Mouse (Mus musculus) megakaryocyte-erythroid progenitor cell, adult 5-6 weeks (primary cell): ENCODE results near the gene Top3a. TPM values are rescaled to one million over a fixed set of nuclear protein-coding genes. Genes with fewer than 3 reads are reported as not detected.

ENCODE experiments used
- ATAC-seq: replicated peaks from 2 replicates; pipeline ENCODE4 v1.8.0; 2016; ENCODE audit warnings: mild to moderate bottlenecking, inconsistent platforms; ENCODE audit not compliant: severe bottlenecking, poor library complexity, low FRiP score, low TSS enrichment
- total RNA-seq, 2 experiments: library from RNA; stranded (forward) in 1 of 2; stranded (reverse) in 1 of 2; fragments of 200-1000, 215-1000 nt in 1 of 2; fragments of >200 nt in 1 of 2; fragmentation: Nextera tagmentation in 1 of 2; gene quantifications; 2 replicates each; pipeline ENCODE4 v1.2.3; 2014 to 2017

Gene Top3a
- total RNA-seq, 2 experiments from 2014 or later, result 17.9 to 19.8 TPM

DNA sequence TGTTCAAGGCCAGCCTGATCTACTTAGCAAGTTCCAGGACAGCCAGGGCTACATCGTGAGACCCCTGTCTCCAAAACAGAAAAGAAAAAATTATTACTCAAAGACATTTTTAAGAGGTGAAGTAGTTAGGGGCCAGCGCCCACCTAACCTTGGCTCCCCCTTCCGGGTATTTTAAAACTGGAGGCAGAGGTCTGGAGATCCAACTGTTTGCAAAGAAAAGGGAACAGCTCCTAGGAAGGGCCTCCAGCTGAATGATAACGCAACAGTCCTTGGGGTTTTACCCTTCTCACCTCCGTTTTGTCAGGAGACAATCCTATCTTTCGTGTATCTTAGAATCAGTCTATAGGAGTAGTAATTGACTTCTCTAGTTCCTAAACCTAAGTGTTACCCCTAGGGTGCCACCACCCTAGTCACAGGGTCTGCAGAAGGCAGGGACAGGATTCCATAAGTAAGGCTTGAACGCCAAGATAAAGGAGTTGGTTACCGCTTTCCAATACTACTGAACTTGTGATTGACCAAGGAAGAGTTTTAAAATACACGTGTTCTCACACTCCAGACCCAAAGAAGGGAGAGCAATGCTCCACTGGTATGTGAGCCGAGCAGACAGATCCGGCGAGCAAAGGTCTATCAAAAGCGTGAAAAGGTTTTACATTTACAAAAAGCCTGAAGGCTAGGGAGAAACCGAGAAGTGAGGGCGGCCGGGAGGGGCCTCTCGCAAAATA is 897 bp downstream of the Top3a start:
- ATAC-seq, result no peak

DNA sequence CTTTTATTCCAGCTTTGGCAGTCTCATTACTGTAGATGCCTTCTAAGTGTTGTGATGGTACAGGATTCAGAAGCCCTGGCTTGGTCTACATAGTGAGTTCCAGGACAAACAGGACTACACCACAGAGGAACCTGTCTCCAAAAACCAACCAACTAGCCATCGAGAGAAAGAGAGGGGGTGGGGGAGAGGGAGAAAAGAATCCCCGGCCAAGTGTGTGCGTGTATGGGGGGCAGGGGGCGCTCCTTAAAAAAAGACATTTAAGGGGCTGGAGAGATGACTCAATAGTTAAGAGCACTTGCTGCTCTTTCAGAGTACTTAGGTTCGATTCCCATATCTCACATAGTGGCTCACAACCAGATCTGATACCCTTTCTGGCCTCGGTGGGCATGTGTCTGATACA is 1.6 kb downstream of the Top3a start:
- no peak for ATAC-seq

DNA sequence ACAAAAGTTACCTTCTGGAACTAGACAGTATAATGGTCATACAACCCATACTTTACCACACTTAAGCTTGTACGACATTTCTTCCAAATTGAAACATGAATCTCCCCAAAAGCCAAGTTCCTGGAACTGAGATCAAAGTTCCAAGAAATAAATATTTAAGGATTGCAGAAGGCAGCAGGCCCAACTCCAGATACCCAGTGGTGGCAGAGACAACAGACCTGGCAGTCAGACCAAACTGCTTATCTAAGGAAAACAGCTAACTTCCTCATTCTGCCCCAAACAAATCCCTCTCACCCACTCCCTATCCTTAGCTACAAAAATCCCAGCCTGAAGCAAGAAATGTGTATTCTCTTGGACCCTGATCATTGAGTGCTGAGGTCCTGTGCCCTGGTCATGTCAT is 2.3 kb downstream of the Top3a start:
- ATAC-seq, result 0 out of 2 replicates have a peak, but pooled peaks have one; percentile 16

DNA sequence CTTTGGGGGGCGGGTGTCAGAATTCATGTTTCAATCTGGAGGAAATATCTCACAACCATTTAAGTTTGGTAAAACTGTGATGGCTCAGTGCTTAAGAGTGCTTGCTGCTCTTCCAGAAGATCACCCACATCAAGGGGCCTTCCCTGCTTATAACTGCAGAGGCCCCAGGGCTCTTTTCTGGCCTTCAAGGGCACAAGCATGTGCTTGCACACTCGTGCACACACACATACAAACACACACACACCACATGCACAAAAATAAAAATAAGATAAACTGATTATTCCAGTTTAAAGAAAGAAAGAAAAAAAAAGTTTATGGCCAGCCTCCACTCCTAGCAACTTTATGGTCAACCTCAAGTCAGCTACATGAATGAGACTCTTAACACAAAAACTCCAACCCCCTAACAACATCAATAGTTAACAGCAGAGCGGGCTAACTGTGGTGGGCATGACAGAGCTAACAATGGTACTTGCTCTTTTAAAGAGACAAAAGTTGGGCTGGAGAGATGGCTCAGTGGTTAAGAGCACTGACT is 2.9 kb downstream of the Top3a start:
- no peak for ATAC-seq

DNA sequence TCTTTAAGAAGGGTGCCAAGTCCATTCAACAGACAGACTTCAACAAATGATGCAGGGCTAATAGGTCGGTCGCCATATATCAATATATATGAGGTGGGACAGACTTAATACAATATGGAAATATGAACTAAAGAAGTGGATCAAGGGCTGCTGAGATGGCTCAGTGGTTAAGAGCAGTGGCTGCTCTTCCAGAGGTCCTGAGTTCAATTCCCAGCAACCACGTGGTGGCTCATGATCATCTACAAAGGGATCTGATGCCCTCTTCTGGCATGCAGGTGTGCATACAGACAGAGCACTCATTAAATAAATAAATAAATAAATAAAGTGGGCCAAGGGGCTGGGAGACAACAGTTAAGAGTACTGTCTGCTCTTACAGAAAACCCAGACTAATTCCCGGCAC is 5.0 kb downstream of the Top3a start:
- ATAC-seq, result no peak

DNA sequence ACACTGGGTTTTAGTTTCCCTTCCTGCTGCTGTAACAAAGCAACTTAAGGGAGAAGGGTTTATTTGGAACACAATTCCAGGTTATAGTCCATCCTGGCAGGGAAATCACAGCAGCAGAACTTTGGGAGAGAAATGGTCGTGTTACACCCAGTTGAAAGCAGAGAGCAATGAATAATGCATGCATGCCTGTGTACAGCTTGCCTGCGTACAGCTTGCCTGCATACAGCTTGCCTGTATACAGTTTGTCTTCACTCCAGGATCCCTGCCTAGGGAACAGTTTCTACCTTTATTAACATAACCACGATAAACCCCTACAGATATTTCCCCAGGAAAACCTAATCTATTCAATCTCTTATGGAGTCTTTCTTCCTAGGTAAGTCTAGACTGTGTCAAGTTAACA is 6.4 kb downstream of the Top3a start:
- no peak for ATAC-seq

DNA sequence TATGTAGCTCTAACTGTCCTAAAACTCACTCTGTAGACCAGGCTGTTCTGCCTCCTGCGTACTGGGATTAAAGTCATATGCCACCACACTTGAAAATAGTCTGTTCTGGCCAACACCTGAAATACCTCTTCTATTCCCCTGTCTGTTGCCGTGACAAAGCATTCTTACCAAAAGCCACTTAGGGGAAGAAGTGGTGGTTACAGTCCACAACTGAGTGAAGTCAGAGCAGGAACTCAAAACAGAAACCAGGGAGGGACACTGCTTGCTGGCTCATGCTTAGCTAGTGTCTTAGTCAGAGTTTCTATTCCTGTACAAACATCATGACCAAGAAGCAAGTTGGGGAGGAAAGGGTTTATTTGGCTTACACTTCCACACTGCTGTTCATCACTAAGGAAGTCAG is 7.8 kb downstream of the Top3a start:
- no peak for ATAC-seq

DNA sequence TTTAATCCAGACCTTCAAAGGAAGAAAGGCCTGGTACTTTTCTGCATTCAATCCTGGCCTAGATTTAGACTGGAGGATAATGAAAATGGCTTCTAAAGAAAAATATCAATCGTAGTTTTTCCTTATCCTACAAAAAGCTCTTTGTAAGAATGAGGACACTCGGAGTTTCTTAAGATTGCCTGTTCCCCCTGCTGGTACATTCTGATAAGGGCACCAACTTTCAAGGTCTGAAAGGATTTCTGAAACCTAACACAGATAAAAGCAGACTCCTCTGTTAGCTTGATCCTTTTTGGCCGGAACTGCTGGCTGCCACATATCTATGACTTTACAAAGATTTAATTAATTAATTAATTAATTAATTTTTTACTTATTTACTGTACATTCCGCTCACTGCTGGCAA is 10.2 kb downstream of the Top3a start:
- ATAC-seq, result peak; percentile 78

DNA sequence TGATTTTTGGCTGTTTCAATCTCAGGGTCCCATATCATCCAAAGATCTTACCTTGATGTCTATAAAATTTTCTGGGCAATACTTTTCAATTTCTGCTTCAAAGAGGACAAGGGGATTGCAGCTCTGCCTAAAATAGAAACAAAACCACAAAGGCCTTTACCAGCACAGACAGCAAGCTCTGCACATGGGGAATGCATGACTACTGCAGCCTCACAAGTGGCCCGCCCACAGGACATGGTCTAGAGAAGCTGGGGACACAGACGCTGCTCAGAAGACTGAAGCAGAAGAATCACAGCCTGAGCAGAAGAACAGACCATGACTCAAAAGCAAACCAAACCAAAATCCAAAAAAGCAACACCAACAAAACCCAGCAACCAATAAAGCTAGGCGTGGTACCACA is 15.5 kb downstream of the Top3a start:
- no peak for ATAC-seq

DNA sequence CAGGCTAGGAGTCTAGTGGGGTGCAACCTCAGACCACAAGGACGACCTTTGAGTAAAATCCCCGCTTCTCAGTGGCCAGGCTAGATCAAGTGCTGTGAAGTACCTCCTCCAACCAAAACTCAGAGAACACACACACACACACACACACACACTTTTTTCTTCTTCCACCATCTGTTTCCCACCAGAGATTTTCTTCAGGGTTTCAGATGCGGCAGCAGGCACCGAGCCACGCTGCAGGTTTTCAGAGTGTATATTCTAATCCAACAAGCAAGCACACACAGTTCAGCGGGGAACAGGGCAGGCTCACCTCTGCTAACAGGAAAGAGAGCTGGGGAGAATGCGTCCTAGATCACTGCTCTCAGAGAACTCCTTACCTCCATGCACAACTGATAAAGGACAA is 21.6 kb downstream of the Top3a start:
- ATAC-seq, result no peak

DNA sequence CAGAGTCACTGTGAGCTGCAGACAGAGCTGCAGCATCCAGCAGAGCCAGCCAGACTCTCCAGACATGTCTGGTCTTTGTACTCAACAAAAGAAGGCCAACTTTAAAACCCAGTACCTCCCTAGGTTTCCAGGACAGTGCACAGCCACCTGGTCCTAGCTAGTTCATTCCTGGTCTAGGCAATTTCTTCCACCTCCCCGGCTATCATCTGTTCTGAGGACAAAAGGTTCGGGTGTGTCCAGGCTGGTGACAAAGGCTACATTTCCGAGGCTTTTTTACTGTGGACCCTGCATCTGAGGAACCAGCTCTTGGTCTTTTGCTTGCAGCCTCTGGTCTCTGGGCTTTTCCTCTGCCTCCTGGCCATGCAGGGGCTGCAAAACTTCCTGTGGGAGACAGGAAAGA is 36.8 kb downstream of the Top3a start:
- ATAC-seq, result no peak

DNA sequence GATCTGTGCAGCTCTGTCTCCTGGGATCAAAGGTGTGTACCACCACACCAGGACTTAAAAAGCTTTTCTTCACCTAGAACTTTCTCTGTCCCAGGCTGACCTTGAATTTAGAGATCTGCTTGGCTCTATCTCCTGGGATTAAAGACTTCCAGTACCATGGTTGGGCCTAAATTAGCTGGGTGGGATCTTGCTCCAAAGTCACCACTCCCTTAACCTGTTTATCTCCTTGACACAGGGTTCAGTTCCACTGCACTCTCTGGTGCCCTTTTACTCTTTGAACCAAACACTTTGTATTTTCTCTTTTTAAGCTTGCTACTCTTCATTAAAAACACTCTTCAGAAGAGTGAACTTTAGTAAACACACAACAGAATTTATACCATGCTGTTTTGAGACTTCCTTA is 39.7 kb downstream of the Top3a start:
- no peak for ATAC-seq

DNA sequence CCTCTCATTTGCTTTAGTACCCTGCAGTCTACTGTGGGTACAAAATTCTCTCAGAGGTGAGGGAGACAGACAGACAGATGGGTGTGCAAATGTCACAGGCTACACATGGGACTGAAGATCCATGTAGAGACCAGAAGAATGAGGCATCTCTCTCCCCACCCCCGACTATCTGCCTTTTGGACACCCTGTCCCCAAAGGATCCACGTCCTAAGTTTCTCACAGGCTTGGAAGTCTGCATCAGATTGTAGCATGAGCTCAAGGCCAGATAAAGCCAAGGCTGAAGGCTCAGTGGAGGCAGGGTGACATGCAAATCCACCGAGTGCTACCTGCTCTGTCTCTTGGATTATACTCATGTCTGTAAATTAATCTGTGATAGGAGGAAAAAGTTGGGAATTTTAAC is 40.7 kb downstream of the Top3a start:
- no peak for ATAC-seq

DNA sequence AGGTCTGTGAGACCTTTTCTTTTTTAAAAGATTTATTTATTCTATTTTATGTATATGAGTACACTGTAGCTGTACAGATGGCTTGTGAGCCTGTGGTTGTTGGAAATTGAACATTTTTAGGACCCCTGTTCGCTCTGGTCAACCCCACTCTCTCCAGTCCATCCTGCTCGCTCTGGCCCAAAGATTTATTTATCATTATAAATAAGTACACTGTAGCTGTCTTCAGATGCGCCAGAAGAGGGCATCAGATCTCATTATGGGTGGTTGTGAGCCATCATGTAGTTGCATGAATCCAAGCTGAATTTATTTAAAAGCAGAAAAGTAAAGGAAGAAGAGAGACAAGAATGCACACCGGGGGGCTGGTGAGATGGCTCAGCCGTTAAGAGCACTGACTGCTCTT is 42.0 kb downstream of the Top3a start:
- ATAC-seq, result no peak

DNA sequence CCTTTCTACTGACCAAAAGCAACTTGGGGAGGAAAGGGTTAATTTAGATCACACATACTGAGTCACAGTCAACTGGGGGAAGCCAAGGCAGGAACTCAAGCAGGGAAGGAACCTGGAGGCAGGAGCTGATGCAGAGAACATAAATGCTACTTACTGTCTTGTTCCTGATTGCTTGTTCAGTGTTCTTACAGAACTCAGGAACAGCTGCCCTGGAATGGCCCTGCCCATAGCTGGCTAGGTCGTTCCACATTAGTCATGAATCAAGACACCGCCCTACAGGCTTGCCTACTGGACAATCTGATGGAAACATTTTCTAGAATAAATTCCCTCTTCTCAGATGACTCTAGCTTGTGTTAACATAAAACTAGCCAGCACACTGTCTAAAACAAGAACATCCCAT is 43.0 kb downstream of the Top3a start:
- ATAC-seq, result no peak

DNA sequence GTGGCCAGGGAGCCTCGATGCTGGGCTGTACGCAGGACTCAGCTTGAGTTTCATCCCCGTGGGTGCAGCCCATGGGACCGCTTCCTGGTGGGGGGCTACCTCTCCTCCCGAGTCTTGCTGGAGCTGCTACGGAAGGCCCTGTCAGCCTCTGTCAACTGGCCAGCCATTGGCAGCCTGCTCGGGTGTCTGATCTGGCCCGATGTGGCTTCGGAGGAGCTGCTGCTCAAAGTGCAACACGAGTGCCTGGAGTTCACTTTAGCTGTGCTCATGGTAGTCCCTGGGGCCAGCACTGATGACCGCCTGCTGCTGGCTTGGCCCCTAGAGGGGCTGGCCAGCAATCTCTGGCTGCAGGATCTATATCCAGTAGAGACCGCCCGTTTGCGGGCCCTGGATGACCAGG is 45.9 kb downstream of the Top3a start:
- no peak for ATAC-seq

DNA sequence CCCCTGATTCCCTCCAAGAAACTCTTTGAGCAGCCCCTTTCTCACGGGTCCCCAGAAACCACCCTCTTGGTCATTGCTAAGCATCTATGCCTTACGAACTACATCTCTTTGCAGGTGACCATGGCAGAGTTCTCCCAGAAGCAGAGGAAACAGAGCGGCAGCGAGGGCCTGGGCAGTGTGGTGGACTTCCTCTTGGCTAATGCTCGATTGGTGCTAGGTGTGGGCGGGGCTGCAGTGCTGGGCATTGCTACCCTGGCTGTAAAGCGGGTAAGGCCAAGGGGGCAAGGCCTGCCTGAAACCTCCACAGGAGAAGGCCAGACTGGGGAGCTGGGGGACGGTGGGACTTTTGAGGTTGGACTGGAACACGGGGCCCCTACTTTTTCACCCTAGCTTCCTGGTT is 47.0 kb downstream of the Top3a start:
- no peak for ATAC-seq

DNA sequence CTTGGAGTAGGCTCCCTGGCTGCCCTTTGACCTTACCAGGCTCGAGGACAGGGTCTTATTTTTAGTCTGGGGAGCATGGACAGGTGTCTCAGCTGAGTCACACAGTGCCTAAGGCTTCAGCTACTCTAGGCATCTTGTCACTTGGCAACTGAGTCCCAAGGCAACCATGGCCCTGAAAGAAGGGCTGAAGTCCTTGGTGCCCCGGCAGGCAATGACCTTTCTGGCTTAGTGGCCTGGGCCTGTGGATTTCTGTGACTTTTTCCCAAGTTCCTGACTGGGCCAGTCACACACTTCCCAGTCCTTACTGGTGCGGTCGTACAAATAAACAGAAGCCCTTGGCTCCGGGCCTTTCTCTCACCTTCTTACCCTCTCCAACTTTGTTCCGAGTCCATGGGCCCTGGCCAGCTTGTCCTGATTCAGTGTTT is 47.9 kb downstream of the Top3a start:
- ATAC-seq, result no peak

DNA sequence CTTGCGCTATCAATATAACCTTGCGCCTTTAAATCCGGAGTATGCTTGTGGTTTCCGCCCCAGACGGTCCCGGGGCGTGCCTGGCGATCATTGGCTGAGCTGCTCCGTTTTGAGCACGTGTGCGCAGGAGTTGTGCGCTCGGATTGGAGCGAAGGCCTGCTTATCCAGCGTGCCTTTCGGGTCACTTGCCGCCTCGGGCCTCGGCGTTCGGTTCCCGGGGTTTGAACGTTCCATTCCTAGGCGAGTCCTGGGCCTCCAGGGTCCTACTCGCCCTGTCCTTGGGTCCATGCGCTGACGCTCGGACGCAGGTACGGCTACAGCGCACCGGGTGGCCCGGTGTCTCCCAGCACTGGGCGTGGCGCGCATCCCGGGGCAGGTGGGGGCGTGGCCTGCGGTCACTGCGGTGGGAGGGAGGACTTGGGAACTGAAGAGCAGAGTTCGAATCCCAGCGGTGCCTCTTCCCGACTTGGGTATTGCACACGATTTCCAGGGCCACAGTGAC is 48.9 kb downstream of the Top3a start, which contains the start of gene Mief2:
Mief2 (plus strand) TSS at position 139 of the 502 bp plus-strand sequence.
- peak; percentile 88 for ATAC-seq

DNA sequence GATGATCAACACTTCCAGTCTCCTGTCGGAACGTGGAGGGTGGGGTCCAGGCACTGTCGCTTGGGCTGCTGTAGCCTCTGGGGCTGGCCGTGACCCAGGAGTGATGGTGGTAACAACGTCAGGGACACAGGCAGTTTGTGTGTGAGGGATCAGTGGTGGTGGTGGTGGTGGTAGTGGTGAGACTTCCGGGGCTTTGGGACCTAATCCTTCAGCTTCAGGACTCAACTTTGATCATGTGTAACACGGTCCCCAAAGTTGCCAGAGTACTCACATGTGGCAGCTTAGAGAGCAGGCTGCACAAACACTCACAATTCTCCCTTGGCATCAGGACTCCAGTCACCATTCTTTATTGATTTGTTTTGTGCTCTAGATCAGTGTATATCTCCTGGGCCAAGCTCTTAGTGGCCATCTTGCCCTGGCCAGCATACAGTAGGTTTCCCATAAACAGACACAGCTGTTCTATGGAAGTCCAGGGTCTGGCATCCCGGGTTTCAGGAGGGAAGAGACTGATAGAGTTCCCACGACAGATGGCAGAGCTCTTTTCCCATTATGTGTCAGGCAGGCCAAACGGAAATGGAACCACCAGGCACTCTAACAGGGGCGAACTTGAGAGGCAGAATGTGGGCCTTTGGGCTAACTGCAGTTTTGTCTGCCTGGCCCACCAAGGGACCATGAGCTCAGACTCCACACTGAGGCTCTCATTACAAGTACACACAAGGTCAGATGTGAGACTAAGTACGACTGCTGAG is 49.6 kb downstream of the Top3a start:
- ATAC-seq, result peak; percentile 28
